Mouse (Mus musculus) cerebellum, adult (tissue): ENCODE measurements around the gene Supt6.
"Not testable (repeated sequence)": the region's sequence is repeated elsewhere in the genome, so short reads cannot be mapped to it uniquely, and the experiment has no call there.

Experiments
- ATAC-seq: cut with Nextera tagmentation; 2 replicates; pipeline ENCODE4 v1.9.2; 2017; ENCODE audit warnings: mild to moderate bottlenecking, moderate library complexity, mixed read lengths; ENCODE audit not compliant: insufficient number of reproducible peaks, low FRiP score, low TSS enrichment

Gene Supt6

DNA sequence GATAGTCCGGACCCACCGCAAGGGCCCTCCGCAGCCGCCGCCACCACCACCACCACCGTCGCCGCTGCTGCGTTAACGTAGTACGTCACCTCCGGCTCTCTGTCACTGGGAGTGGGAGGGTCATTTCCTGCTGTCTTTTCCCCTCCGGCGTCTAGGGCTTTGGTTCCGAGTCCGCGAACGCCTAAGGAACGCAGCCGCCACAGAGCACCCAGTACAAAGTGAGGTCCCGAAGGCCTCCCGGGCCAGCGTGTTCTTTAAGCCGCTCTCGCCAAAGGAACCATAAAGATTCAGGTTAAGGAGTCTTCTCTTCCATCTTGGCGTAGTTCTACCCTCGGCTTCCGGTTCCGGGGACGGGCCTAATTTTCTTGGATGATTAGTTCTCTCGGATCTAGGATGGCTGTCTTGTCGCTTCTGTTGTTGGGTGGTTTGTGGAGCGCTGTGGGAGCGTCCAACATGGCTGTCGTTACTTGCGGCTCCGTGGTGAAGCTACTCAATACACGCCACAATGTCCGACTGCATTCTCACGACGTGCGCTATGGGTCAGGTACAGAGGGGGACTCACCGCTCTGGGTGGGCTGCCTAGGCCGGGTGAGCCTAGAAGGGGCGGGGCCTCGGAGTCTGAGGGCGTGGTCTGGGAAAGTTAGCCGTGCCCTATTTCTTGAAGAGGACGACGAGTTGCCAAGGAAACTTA, at the start of gene Supt6, which contains the start of gene Sdf2:
Gene Supt6, minus strand, starts transcription at position 361 of the 691 bp plus-strand sequence.
Gene Sdf2, plus strand, starts transcription at position 120 of the 691 bp plus-strand sequence.
- ATAC-seq: peak; percentile 95

DNA sequence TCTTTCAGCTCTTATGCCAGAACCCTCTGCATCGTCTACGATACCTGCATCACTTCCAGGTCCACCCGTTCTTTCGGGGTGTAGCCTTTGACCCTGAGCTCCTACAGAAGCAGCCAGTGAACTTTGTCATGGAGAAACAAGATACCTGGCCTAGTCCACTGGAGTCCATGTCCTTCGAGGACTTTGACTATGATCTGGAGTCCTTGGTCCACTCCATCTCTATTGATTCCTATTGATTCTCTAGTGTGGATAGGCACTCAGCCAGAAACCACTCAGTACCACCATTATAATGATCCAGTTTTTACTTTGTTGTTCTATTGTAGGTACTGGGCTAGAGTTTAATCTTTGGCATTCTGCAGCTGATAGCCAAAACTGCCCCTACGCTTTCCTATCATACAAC, 48.8 kb upstream of the Supt6 start:
- no peak for ATAC-seq

DNA sequence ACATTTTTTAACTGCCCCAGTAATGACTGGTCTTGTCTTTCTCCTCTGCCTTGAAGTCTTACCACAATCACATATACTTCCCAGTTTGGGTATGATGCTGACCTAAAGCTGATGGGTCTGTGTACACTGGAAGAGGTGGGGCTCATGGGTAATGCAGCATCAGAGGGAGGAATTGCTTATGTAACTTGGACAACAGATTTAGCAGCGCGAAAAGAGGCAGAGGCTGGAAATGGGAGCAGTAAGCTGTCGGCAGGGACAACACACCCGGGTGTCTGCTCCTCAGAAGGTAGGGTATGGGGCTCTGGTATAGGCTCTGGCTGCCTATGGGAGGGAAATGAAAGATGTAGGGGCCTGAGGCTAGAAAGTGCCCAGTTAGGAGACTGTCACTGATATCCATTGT, 44.9 kb upstream of the Supt6 start, which contains the start of gene BC030499:
Gene BC030499, plus strand, starts transcription at position 188 of the 400 bp plus-strand sequence.
- no peak for ATAC-seq

DNA sequence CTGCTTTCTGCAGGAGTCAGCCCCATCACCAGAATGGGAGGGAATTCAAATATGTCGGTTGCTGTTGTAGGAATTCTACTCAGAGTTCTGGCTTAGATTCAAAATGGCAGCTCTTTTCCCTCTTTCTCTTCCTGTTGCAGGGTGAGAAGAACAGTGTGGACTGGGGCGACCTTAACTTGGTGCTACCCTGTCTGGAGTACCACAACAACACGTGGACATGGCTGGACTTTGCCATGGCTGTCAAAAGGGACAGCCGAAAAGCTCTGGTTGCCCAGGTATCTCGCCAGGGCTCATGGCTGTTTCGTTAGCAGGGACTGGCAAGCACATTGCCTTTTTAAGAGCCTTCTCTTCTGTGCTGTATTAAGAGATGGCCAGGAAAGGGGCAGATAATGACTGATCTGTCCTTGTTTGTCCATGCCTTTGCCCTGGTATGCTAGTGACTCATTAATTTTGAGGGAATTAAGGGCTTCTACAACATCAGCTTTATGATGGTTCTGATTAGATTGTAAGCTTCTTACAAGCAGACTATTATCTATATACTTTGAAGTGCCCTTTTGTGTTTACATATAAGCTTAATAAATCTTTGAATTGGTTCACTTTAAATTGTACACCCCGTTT, 43.5 kb upstream of the Supt6 start:
- no peak for ATAC-seq

DNA sequence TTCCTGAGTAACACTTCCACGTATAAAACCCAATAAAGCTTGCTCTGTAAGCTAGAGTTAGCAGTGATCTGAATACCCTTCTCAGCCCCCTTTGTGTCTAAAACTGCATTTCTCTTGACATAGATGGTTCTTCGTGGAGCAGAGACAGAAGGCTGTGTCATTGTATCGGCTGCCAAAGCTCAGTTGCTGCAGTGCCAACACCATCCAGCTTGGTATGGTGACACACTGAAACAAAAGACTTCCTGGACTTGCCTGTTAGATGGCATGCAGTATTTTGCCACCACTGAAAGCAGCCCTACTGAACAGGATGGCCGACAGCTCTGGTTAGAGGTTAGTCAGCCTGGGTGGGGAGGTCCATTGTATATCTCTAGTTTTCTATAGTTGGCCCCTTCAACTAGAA, 33.8 kb upstream of the Supt6 start:
- no peak for ATAC-seq

DNA sequence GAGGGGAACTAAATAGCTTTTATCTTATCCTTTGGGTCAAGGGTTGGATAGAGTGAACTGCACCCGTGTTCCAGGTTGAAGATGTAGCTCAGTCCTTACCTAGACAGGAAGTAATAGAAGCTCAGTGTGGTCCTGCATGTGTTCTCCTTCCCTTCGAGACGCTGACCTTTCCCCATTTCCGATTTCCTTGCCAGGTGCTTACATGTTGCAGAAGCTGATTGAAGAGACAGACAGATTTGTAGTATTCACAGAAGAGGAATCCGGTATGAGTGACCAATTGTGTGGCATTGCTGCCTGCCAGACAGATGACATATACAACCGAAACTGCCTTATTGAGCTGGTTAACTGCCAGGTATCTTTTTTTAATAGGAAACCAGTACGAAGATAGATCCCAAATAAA, 33.1 kb upstream of the Supt6 start:
- no peak for ATAC-seq

DNA sequence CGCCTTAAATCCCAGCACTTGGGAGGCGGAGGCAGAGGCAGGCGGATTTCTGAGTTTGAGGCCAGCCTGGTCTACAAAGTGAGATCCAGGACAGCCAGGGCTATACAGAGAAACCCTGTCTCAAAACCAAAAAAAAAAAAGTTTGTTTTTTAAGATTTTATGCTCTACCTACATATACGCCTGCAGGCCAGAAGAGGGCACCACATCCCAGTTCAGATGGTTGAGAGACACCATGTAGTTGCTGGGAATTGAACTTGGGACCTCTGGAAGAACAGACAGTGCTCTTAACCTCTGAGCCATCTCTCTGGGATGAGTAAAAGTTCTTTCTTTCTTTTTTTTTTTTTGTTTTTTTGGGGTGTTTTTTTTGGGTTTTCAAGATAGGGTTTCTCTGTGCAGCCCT, 30.4 kb upstream of the Supt6 start:
- ATAC-seq: not testable (repeated sequence)

DNA sequence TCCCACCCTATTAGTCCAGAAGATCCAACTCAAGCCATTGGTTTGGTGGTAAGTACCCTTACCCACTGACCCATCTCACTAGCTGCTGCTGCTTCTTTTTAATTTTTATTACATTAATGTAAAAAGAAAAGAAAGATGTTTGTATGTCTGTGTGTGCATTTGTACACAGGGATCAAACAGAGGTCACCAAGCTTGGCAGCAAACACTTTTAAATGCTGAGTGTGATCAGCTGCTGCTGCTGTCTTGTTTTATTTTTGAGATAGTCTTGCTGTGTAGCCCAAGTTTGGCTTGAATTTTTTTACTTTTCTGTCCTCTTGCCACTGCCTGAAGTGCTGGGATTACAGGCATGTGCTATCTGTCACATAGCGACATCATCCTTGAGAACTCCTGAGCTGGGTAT, 29.8 kb upstream of the Supt6 start:
- no peak for ATAC-seq

DNA sequence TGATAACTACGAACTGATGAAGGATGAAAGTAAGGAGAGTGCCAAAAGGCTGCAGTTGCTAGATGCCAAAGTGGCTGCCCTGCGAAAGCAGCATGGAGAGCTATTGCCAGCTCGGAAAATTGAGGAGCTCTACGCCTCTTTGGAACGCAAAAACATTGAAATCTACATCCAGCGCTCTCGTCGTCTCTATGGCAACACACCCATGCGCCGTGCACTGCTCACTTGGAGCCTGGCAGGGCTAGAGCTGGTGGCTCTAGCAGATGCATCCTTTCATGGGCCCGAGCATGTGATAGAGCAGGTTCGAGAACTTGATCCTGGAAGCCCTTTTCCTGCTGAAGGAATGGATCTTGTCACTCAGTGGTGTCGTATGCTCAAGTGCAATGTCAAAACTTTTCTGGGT, 26.2 kb upstream of the Supt6 start:
- ATAC-seq: no peak

DNA sequence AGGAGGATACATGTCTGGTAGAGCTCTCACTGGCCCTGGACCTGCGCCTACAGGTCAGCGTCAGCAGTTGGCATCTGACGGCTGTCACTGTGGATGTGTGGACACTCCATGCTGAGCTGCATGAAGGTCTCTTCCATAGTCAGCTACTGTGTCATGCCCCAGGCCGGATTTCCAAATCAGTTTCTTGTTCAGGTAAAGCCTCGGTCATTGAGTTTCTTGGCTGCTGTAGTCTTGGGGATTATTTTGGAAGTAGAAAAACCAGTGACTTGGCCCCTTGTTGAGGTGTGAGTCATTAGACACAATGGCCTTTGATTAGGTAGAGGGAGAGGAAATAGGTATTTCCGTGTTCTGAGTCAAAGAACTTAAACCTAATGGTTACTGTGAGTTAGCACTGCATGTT, 19.8 kb upstream of the Supt6 start:
- no peak for ATAC-seq

DNA sequence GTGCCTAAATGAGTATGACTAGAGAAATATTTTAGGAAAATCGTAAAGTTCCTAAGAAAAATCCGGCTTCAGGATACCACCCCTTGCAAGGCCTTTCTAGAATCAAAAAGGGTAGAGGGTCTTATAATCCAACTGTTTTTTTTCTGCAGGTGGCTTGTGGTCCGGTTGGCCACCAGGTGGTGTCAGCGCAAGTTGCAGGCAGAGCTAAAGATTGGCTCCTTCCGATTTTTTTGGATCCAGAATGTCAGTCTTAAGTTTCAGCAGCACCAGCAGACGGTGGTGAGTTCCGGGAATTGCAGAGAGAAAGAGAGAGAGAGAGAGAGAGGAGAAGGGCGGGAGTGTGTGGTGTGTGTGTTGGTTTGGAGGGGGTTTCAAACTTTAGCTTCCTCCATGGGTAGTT, 16.8 kb upstream of the Supt6 start:
- no peak for ATAC-seq

DNA sequence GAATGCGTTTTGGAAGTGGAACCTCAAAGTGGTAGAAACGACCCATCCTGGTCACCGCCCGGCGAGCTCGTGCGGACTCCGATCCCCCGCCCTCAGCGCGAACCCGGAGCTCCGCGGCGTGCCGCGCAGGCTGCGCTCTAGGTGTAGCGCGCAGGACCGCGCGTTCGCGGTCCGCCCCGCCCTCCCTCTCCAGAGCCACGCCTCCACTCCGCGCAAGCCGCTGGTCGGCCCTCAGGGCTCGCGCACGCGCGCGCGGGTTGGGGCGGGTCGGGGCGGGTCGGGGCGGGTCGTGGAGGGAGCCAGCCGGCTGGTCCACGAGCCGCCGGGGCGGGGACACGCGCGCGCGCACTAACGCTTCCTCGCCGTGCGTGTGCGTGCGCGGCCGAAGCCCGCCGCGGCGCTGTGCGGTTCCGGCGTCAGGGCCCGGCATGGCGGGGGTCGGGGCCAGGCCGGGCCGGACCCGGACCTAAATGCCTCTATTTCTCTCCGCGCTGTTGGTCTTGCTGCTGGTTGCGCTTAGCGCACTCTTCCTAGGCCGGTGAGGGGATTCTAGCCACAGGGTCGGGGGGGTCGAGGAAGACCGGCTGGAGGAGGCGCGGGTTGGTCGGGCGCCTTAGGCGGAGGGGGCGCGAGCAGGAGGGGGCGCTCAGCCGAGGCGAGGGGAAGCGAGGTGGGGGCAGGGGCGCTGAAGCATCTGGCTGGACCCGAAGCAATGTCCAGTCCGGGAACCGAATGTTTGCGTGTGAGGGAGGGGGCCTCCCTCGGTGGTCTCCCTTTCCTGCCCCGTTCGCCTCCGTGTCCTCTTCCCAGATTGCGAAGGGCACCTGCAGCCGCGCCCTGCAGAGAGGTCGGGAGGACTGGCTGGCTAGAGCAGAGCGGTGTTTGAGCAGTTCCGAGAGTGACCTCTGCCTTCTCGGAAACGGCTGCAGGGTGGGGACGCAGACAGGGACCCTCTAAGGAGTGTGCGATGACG, 15.9 kb upstream of the Supt6 start, which contains the start of gene 2610507B11Rik:
Gene 2610507B11Rik, plus strand, starts transcription at position 373 of the 973 bp plus-strand sequence.
- ATAC-seq: peak; percentile 93

DNA sequence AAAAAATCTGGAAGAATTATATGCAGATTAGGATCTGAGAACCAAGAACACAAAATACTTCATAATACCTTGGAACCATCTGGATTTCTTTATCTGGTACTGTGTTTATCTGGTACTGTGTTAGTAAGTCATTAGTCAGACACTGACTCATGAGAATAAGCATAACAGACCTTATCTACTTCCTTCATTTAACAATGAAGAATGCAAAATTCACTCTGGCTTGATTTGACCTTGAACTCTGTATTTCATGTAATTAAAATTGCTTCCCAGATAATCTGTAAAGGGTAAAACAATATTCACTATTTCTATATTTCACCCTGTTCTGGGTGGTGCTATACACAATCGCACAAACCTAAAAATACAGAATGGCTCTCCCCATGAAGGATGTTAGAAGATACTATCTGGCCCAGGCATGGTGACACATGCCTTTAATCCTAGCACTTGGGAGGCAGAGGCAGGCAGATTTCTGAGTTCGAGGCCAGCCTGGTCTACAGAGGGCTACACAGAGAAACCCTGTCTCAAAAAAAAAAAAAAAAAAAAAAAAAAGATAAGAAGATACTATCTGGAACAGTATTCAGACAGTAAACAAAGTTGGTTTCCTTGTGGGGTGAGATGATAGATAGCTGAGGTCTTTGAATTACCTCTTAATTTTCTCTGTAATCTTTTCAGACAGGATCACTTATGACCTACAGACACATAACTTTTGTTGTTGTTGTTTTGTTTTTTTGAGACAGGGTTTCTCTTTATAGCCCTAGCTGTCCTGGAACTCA, 14.9 kb upstream of the Supt6 start:
- no peak for ATAC-seq

DNA sequence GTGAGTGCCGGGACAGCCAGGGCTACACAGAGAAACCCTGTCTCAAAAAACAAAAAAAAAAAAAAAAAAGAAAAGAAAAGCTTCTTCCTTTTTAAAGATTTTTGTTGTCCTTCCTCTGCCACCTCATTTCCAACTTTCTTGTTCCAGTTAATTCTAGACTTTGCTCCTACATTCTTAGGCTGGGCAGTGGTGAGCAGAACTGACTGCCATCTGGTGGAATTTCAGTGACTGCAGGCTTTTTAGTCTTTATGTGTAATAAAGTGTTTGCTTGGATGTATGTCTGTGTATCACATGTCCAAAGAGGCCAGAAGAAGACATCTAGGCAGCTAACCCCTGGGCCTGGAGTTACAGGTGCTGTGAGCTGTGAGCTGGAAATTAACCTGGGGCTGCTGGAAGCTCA, 10.8 kb upstream of the Supt6 start:
- no peak for ATAC-seq

DNA sequence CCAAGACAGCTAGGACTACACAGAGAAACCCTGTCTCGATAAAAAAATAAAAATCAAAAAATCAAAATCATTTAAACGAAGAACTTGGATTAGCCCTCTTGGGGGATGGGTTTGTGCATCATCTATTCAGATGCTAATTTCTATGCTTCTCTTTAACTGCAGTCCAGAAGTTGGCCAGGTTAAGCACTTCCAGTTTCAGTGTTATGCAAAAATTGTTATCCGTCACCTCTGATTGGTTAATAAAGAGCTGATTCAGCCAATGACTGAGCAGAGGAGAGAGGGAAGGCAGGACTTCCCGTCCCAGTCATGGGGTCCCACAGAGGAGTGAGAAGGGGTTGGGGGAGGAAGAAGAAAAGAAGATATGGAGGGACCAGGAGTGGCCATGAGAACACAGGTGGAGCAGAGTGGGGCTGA, 1.9 kb upstream of the Supt6 start:
- no peak for ATAC-seq

DNA sequence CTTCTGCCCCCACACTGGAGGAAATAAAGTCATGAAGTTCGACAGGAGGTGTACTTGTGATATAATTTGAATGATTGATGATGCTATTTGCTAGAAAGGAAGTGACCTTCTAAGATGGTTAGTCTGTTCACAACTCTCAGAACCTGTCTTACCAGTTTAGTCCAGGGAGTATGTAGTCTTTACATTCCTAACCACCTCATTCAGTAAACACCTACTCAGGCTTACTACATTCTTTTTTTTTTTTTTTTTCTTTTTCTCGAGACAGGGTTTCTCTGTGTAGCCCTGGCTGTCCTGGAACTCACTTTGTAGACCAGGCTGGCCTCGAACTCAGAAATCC, 1.2 kb upstream of the Supt6 start:
- no peak for ATAC-seq

DNA sequence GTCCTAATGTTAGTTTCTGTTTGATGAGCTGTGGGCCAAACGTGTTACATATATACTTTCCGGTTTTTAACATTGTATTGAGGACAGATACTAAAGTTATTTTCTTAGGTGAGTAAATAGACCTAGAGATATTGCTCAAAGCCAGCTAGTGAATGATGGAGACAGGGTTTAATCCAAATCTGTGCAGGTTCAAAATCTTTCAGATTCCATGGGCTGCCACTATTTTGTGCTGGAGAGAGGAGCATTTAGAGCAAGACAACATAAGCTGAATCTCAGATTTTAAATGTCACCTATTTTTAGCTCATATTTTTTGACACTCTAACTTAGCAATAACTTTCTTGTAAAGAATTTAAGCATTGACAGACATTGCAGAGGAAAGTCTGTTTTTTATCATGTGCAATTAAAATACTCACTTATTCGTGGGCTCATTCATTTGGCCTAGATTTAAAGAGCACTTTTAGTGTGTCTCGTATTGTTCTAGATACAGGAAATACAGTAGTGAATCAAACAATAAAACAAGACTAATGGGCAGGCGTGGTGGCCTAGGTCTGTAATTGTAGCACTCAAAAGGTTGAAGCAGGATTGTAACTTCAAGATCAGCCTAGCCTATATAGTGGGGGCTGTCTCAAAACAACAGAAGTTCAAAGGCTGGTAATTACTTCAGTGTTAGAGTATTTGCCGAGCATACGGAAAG, 678 bp upstream of the Supt6 start:
- no peak for ATAC-seq

DNA sequence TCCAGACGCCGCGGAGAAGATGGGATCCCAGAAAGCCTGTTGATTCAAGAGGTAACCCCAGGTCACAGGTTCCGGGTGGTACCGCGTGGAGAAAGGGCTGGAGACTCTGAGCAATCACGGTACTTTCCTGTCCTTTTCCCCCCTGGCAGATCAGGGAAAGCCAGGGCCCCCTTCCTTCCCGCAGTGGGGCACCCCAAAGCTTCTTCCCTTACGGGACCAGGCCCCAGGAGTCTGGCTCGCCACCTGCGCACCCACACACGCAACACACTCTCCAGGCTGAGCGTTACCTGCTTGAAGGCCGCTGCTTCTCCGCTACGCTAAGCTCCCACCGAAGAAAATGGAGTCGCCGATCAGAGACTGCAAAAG, 543 bp downstream of the Supt6 start:
- ATAC-seq: peak; percentile 36; the same call in 1 of the 2 replicates

DNA sequence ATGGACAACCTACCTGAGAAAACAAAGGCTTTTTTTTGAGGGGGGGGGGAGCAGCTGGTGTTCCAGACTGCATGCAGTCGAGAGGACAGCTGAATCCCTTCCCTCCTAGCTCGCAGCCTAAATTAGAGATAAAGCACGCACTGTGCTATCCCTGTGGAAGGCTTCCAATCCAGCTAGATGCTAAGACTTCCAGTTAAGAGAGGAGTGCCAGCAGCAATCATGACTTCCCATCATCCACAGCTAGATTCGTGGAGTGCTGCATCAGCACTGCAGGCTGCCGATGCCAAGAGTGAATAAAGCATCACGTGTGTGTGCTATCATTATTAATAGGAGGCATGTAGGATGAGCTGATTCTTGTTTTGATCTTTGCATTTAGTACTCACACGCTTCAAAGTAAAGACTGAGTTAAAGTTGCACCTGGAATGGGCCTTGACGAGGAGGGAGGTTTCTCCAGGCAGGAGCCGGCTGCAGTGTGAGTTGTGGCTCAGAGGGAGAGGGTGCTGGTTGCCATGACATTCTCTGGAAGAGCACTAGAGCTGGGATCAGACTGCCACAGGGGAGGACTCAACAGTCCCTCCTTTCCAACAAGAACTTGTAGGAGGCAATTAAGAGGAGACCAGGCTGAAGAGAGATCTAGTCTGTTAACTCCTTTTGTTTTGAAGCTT, 5.5 kb downstream of the Supt6 start:
- ATAC-seq: no peak
